Mouse (Mus musculus) mouse trophoblast stem cell (cell line): ENCODE data around the gene Ap2b1.

Experiments
- in situ Hi-C, 2 experiments: fragments of 300-500 bp; cut with MseI, MboI; formaldehyde crosslinking; loops; 2 replicates in 1 of 2; 3 replicates in 1 of 2; pipeline ENCODE4 v1.15.1; 2025

Gene Ap2b1

DNA sequence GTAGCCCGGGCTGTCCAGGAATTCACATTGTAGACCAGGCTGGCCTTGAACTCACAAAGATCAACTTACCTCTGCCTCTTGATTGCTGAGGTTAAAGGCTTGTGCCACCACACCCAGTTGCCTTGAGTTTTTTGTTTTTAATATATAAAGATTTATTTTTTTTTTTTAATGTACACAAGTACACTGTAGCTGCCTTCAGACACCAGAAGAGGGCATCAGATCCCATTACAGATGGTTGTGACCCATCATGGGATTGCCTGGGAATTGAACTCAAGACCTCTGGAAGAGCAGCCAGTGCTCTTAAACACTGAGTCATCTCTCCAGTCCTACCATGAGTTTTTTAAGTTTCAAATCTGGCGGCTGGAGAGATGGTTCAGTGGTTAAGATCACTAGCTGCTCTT lies 2.6 kb downstream of the Ap2b1 start:
- in situ Hi-C loops, result no loop called here

DNA sequence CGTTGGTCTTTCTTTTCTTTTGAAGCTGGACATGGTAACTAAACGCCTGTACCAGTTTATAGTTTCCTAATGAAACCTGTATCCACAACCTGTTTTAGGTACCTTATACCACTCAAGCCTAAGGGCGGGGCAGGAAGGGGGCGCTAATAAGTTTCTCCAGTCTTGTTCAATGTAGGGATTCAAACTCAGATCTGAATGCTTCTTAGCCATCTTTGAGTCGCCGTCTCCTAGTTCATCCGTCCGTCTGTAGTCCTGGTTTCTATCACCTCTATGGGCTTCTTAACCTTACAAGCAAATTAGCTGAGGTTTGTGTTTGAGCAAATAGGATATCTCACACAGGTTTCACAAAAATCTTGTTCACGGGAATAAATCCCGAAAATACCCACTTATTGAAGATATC lies 3.3 kb downstream of the Ap2b1 start:
- in situ Hi-C loops, result no loop called here

DNA sequence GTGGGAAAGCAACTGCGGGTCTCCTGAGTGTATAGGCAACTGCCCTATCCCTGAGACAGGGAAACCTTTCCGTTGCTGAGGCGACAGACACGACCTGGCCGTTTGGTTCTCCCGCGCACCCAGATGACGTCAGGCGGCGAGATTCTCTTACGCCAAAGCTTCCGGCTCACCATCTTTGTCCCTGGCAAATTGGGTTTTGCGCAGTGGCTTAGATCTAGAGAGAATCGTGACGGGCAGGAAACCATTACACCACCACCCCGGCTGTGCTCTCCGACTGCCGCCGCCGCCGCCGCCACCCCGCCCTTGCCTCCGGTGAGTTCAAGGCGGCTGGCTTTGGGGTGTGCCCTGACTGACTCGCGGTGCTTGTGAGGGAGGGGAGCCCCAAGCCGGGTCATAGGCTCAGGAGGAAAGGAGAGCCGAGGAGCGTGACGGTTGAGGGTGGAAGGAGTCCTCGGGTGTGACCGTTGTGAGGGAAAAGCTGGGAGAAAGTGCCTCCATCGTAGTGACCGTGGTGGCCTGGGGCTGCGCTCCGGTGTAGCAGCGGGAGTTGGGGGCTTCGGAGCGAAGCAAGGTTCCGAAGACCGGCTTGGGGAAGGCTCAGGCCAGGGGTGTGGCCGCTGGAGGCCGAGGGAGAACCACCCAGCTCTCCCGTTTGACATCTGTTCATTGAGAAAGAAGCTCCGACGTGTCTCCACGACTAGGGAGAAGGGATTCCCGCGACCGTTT lies 3.9 kb downstream of the Ap2b1 start, which contains the start of gene Pex12:
Gene Pex12 (minus strand): TSS at position 61 of the 726 bp plus-strand sequence.
- in situ Hi-C loops, result no loop called here

DNA sequence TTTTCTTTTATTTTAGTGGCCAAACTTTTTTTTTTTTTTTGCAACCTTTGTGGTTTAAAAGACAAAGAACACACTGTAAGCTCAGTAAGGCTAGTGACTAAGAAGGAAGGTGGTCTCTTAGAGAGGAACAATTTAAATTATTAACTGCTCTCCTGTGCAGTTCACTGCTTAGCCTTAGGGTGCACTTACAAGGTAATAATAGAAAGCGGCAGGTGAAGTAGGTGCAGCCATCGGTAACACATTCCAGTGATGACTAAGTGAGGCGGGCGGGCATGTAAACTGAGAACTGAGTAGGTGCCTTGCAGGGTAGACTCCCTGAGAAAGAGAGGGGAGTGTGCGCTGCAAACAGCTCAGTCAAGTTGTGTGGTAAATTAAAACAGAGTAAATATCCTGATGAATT lies 4.9 kb downstream of the Ap2b1 start:
- in situ Hi-C loops, result no loop called here

DNA sequence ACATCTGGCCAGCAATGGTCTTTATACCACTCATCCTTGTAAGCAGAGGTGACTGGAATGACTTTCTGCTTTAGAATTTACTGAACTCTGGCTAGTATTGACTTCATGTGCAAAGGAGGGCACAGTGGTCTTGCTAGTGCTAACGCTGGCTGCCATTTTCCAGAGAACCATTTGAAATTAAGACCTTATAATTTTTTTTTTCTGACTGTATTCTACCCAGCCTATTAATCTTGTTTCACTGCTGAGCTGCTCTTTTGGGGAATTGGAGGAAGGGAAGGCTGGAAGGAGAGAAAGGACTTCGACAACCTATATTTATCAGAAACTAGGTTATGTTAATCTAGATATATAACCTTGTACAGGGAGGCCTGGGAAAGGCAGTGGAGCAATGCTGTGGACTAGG lies 5.7 kb downstream of the Ap2b1 start:
- in situ Hi-C loops, result no loop called here

DNA sequence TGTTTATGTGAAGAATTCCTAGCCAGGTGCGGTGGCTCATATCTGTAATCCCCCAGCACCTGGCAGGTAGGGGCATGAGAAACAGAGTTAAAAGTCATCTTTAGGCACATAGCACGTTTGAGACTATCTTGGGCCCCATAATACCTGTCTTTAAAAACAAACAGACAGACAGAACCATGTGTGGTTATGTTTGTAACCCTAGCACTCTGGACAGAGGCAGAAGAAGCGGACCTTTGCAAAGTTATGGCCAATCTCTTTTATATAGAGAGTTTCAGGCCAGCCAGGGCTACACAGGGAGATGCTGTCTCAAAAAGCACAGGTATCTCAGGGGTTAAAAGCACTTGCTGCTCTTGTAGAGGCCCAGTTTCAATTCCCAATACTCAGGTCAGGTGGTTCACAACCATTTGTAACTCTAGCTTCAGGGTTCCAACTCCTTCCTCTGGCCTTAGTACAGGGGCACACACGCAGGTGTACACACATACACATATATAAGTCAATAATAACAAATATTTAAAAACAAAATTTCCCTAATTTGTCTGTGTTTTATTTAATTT lies 8.0 kb downstream of the Ap2b1 start:
- in situ Hi-C loops, result no loop called here

DNA sequence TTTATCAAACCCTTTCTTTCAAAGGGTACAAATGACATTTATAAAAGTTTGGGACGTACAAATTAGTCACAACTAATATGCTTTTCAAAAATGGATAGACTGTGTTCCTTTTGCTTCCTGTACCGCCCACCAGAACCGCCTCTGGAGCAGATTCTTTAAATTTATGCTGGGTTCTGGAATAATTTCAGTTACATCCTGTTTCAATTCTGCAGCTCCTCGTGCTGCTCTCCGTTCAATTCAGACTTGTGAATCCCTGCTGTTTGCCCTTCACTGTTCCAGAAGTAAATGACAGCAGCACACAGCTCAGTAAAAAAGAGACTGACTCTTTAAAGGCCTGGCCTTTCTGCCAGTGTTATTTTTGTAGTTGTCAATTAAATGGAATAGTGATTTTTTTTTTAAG lies 13.6 kb downstream of the Ap2b1 start:
- in situ Hi-C loops, result no loop called here

DNA sequence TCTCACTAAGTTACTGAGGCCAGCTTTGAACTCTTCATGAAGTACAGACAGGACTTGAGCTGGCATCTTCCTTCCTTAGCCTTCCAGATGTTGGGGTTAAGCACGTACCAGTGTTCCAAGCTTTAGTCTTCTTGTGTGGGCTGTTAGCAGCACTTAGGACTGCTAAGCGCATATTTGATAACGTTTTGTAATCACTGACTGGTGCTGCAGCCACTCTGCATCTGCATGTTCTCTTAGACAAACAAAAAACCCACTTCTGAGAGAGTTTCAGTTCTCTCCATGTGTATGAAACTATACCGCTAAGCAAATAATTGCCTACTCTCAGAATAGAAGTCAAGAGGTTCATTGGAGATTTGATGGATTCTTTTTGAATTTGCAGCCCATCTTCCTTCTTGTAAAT lies 20.2 kb downstream of the Ap2b1 start:
- in situ Hi-C loops, result no loop called here

DNA sequence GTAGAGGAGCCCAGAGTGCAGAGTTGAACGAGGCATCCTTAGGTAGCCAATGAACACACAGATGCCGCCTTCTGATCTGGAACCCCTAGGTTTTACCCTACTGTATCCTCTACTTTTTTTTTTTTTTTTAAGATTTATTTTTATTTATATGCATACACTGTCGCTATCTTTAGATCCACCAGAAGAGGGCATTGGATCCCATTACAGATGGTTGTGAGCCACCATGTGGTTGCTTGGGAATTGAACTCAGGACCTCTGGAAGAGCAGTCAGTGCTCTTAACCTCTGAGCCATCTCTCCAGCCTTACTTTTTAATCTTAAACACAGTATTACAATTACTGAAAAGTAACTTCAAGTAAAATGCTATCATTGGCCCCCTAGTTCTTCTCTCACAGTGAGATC lies 27.9 kb downstream of the Ap2b1 start:
- in situ Hi-C loops, result loop anchor here in 1 of 2 experiments (5.0 kb wide), 1 partner anchor 96 kb away; no protein-coding TSS in a partner anchor

DNA sequence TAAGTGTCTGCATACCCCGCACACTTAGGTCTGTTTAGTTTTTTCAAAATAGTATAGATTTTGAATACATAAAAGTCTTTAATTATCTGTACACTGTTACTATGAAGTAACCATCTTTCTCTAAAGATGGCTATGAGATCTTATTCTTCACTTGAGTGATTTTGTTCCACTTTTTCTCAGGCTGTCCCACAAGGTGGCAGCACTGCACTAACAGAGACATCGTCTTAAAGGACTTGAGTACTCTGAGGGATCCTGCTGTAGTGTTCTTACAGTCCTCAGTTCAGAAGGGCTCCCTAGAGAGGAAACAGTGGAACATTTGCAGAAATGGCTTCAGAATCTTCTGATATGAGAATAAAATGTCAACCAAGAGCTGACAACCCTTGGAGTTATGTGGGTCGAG lies 28.6 kb downstream of the Ap2b1 start:
- in situ Hi-C loops, result loop anchor here in 1 of 2 experiments (5.0 kb wide), 1 partner anchor 95 kb away; no protein-coding TSS in a partner anchor

DNA sequence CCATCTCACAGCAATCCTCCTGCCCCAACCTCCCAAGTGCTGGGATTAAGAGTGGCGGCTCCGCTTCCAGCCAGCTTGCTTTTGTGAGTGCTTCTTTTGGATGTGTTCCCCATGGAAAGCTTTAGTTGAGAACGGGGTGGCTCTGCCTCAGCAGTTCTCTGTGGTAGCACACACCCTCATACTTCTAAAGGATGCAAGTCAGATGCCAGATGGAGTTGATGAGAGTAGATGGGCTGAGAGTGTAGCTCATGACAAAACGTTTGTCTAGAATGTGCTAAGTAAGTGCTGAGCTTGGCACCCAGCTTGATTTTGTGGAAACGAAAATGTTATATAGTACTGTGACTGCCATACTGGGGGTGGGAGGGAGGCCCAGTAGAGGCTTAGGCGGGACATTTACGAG lies 37.0 kb downstream of the Ap2b1 start:
- in situ Hi-C loops, result no loop called here

DNA sequence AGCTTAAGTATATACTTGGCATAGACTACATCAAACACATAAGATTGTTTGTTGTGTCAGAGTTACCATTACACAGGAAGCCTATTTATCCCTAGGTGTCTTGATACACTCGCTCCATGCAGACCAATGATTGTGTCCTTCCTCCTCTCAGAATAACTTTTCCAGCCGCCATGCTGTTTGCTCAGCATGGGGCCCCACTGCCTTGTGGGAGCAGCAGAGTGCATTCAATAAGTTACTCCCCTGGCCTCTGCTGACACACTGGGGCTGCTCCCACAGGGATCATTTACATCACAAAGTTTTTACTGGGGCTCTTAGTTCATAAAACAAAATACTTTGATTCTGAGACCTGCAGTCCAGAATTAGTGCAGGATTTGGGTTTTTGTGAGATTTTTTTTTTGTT lies 40.9 kb downstream of the Ap2b1 start:
- in situ Hi-C loops, result no loop called here

DNA sequence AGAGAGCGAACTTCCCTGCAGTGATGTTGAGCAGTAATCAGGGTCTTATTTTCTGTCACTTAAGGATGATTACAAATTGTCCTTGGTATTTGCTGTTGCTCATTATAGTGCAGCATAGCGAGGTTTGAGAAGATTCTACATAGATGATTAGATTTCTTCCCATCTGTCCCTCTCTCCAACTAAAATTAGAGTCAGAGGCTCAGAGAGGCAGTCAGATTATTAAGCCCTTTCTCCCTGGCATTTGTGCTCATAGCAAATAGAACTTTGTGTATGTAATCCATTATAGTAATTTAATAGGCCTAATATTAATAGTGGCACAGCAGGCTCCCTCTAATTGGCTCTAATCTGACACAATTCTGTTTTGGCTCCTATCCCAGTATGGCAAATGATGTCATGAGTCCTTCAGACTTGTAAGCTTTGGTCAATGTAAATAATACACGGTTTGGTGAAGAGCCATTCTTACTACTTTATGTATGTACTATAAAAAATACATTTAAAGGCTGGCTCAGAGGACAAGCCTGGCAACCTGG lies 43.0 kb downstream of the Ap2b1 start:
- in situ Hi-C loops, result no loop called here

DNA sequence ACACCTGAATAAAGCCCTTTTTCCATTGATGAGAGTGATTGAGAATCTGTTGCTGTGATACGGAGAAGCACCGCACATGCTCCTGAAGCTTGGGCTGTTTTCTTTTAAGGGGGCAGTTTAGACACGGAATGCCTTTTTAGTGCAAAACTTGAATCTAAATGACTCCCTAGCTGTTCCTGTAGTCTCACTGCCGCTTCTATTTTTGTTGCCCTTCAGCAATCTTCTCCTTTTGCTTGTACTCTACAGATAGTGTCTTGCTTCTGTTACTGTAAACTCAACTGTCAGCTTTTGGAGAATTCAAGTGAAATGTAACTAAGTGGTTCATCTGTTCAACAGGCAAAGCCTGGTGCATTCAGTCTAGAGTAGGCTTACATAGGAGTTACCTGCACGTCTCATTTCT lies 56.6 kb downstream of the Ap2b1 start:
- in situ Hi-C loops, result no loop called here

DNA sequence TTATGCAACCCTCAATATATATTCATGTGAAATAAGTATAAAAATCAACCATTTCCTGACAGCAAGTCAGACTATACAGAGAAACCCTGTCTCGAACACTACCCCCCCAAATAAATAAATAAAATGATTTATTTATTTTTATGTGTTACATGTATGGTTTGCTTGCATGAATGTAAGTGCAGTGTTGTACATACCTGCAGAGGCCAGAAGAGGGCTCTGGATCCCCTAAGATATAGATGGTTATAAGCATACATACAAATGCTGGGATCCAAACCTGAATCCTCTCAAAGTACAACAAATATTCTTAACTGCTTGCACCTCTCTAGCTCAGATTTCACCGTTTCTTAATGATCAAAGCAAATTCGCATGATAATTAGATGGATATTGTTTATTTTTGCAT lies 58.6 kb downstream of the Ap2b1 start:
- in situ Hi-C loops, result no loop called here

DNA sequence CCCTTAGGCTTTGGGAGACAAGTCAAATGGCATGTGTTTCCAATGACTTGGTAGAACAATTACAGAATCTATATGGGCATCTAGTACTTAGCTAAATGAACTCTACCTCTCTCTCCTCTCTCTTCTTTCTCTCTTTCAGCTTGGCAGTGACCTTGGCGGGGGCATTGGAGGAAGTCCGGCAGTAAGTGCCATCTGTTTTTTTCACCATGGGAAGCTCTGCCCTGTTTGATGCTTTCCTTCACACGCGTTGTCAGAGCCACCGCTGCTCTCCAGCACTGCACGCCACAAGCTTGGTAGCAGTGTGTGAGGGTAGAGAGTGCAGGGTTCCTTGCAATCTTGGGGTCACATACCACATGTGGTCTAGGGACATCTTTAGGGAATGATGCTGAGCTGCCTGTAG lies 65.8 kb downstream of the Ap2b1 start:
- in situ Hi-C loops, result no loop called here

DNA sequence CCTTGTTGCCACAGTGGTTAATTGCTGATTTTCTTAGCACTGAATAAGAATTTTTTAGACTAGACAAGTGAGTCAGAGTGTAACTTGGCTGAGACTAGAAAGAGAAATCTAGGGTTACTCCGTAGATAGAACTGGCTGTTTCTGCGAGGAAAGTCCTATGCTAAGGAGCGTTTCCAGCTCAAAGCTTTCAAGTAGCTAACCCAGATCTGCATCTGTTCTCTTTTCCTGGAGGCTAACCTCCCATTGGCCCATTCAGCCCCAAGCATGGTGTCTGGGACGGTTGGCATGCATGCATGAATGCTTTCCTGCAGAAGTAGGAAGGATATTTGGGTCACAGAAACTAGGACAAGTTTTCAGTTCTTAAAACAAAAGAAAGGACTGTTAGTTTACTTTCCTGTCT lies 72.4 kb downstream of the Ap2b1 start:
- in situ Hi-C loops, result no loop called here

DNA sequence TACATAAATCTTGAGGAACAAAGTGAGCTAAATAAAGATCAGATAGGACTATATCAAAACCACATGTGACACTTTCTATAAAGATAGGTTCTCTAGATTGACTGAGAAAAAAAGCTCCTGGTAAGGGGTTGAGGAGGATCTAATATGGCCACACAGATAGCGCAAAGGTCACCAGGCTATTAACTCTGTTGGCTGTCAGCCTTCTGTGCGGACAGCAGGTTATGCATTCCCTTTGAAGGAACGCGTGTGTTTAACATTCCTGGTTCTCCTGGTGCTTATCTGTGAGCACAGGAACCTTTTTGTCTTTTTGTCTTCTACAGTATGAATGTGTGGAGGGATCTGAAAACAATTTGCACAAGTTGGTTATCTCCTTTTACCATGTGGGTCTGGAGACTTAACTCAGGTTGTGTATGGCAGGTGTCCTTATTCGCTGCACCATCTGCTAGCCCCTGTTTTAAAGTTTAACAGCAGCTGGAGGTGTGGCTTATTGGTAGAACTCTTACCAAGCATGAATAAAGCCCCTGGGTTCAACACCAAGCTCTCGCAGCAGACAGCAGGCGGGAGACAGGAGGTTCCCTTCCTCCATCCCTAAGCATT lies 81.0 kb downstream of the Ap2b1 start:
- in situ Hi-C loops, result no loop called here

DNA sequence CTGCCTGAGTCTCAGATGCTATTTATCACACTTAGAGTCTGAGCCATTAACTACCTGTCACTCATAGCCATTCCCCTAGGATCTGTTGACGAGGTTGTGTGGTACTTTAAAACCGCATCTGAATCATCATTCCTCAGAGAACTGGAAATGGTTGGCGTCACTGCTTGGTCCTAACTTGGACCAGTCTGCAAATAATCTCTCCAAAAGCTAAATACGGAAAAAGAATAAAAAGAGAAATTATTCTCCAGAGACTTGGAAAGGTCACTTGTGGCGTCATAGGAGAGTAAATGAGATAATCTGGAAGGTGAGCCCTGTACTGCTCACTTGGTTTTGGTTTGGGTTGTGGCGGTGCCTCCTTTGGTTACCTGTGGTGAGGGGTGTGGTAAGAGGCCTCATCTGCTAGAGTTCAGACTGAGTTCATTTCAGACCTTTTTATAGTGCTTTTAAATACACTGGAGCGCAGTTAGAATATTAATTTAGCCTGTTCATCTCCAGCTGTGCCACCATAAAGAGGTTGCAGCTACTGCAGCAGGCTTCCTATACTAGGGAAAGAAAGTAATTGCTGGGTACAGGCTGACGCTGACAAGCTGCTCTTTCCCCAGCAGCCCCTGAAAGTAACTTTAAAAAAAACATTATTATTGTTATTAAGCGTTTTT lies 84.2 kb downstream of the Ap2b1 start:
- in situ Hi-C loops, result no loop called here

DNA sequence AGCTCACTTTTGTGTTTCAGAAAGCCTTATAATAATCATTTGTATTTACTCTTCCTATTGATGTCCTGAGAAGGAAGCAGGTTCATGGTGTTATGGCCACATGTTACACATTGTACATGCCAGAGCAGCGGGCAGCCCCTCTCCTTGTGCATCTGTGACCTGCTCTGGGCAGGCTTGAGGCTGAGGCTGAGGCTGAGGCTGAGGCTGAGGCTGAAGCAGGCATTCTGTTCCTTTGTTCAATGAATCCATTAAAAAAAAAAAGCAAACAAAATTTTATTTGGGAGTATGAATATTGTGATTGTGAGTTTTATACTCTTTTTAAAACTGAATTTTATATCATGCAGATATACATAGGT lies 84.7 kb downstream of the Ap2b1 start:
- in situ Hi-C loops, result no loop called here

DNA sequence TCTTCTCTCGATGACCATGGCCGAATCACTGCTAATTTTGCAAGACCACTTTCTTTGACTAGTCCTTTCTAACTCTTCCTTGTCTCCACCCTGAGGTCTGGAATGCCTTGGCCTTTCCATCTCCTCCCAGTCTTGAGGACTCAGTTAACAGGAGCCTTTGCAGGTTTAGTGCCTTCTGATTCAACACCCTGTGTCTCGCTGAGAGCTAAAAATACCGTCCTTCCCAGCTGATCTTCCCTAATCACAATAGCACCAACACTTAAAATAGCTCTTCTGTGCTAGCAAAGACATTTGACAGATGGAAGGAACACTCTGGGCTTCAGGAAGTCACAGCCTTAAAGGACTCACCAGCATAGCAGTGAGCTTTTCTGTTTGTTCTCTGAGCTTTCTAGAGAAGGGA lies 94.2 kb downstream of the Ap2b1 start:
- in situ Hi-C loops, result no loop called here

DNA sequence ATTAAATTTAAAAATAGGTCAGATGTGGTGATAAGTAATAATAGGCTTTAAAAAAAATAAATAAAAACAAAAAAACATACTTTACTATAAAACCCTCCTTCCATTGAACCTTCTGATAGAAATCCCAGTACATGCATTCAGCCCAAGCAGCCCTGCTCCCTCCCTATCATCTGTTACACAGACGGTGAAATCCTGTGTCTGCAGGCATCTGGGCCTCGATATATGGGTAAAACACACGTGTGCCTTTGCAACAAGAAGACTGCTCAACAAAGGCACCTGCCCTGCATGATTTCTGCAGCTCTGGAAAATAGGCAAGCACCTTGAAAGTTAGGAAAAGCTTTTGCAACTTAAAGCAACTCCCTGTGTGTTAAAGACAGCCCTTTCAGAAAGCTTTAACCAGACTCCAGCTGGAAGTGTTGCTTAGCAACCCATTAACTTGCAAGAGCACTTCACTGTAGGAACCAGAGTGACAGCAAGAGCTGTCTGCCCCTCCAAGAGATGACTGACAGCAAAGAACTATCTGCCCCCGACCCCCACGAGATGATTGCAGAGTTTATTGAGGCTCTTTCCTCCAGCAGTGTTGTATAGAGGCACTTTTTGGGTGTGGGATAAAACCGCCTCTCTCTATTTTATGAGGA lies 96.1 kb downstream of the Ap2b1 start:
- in situ Hi-C loops, result no loop called here
